Mouse (Mus musculus): Measurements from ENCODE around the gene Pmepa1.

GRCm38 (mm10) chr2:173257610-173258009, 18.7 kb downstream of the Pmepa1 start:
- TF ChIP-seq CTCF (IDR thresholded peaks at IDR 0.05; ENCODE audit: insufficient read depth, low read depth, low read length): no peak
- no peak for TF ChIP-seq POLR2A (IDR thresholded peaks at IDR 0.05; ENCODE audit: insufficient read depth, low read depth, low read length)

Measured in olfactory bulb, adult 2 months (tissue).